Mouse (Mus musculus): ENCODE results near the gene Efcab2. TPM values are rescaled to one million over a fixed set of nuclear protein-coding genes. Genes with fewer than 3 reads are reported as not detected.

The Efcab2 gene
- total RNA-seq (2021), result 10 to 100 TPM in 1 of 2 experiments, 1 to 10 TPM in 1; 9.9 to 12.1 TPM
- long read RNA-seq, experiment 1, transcript Efcab2-201 (7 exons, 3,580 nt), result major isoform, 13 of 15 reads
- long read RNA-seq, experiment 1, partial matches to known transcripts, result 1 of 15 reads
- long read RNA-seq, experiment 1, other reads (novel, unspliced or antisense), result 1 of 15 reads
- long read RNA-seq, experiment 2, partial matches to known transcripts, result 1 of 7 reads
- long read RNA-seq, experiment 2, other reads (novel, unspliced or antisense), result 3 of 7 reads

GRCm38 (mm10) chr1:178405951-178406711 lies at the start of gene Efcab2:
TSS of gene Efcab2 (plus strand) at chr1:178406085.
- DNase-seq (ENCODE audit: low spot score in 2 of 2), result peak; percentile 80 to 86

DNA sequence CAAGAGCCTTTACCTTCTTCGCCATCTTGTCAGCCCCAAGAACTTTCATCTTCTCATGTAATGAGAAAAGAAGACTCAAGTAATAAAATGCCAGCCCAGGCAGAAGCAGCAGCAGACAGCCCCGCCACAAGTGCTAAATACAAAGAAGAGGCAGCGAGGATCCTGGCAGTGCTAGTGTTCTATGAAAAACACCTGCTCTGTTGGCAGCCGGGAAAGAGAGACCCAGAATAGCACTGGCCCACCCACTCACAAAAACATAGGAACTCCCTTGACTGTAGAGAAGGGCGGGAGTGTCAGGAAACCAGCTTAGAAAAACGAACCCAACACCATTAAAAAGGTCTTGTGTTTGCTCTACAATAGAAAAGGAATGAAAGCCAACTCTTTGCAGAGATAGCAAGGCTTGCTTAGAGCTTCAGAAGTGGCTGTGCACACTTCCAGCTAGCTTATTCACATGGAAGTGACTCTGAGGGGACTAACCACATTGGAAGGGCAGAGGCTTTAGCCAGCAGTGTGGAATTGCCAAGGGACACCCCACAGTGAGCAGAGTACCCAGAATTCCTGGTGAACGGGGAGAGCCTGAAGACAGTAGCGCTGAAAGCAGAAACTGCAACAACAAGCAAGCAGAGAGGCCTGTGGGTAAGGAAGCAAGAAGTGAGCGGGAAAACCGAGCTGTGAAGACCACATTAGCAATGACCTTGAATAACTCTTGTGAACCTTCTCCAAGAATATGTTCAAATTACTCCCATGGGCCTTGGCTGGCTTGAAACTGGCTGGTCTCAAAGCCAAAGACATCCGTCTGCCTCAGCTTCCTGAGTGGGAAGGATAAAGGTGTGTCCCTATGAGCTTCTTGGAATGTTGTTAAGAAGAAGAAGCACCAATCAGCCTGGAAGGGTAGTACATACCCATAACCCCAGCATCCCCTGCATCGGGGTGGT lies 47.8 kb upstream of the Efcab2 start:
- DNase-seq (ENCODE audit: low spot score in 2 of 2), result peak; percentile 70 to 80

DNA sequence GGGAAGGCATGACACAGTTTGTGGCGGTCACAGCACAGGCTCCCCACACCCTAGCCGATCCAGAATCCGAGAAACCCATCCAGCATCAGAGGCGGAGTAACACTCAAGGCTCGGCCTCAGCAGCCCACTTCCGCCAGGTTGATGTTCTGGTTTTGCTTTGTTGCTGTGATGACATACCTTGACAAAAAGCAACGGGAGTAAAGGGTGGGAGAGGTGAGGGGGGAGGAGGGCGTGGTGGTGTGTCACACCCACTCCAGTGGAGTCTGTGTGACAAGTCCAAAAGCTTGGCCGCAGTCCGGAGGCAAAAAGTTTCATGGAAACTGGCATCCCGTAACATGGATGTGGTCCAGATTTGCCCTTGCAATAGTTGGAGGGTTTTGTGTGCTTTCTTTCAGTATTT lies 45.6 kb upstream of the Efcab2 start:
- DNase-seq (ENCODE audit: low spot score in 2 of 2), result no peak

- DNase-seq (ENCODE audit: low spot score in 2 of 2), result no peak
Observed at GRCm38 (mm10) chr1:178360702-178361101, 45.2 kb upstream of the Efcab2 start.

DNA sequence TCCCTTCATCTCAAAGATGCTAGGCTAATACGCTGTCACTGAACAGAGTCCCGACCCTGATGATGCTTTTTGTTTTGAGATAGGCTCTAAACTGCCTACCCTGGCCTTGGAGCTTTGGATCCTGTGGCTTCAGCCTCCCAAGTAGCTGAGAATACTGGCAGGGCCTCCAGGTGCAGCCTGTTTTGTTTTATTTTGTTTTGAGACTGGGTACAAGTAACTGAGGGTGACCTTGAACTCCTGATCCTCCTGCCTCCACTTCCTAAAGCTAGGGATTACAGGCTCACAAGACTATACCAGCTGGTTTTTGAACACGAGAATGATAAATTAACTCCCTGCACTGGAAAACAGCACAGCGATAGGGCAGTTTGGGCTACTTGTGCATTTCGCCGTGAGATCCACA lies 40.7 kb upstream of the Efcab2 start:
- no peak for DNase-seq (ENCODE audit: low spot score in 2 of 2)

GRCm38 (mm10) chr1:178368121-178368520 lies 37.8 kb upstream of the Efcab2 start:
- DNase-seq (ENCODE audit: low spot score in 2 of 2), result no peak

DNA sequence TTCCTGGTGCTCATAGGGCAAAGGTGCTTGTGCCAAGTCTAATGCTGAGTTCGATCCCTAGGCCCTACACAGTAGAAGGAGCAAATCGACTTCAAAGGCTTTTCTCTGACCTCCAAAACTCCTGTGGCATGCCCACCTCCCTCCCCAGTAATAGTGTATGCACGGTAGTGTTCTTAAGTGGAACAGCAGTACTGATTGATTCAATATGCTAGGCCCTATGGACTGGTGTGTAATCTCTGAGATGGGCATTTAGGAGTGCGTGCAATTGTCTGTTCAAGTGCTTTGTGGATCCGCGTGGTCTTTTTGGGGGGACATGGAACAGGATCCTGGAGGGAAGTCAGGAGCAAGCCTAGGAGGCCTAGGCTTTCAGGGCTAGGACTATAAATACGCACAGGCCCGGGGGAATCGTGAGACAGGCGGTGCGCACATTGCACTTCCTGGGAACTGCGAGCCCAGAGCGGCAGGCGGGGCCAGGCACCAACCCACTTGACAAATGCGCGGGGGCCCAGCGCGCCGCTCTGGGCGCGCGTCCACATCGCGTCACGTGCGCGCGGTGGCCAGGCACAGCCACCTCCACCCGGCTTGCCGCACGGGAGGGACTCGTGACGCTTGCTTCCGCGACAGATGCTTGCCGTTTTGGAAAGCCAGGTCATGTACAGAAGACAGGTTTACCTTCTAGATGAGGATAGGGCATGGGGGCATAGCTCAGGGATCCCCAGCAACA lies 37.2 kb upstream of the Efcab2 start:
- peak; percentile 90 to 96 for DNase-seq (ENCODE audit: low spot score in 2 of 2)

DNA sequence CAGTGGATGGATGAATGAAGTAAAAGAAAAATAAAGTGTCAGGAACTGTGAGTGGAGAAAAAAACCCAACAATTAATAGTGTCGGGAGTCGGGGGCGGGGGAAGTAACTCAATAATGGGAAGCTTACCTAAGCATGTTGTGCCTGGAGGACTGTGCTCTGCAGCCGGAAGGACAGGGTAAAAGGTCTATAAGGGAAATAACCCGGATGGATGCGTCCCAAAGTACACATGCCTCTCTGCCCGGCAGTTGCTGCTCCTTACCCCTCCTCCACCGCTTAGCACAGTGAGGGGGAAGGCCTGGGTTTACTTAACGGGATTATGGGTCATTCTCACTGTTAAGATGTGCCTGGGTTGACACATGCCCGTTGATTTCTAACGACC lies 36.6 kb upstream of the Efcab2 start:
- peak; percentile 25 to 30 for DNase-seq (ENCODE audit: low spot score in 2 of 2)

DNA sequence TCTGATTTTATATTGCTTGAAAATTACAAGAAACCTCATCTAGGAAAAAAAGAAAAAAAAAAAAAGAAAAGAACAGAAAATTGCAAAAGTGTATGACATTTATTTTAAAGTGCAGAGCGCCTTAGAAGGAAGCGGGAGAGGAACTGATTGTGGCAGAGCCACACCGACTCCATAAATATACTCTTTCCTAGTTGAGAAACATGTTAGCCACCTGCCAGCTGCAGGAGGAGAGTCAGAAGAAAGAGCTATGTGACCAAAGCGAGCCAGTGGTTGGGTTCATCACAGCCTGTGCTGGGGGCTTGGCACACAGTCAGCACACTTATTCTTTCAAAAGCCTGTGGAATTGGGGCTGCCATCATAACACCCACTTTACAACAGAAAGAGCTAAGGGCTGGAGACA lies 33.2 kb upstream of the Efcab2 start:
- DNase-seq (ENCODE audit: low spot score in 2 of 2), result no peak

DNA sequence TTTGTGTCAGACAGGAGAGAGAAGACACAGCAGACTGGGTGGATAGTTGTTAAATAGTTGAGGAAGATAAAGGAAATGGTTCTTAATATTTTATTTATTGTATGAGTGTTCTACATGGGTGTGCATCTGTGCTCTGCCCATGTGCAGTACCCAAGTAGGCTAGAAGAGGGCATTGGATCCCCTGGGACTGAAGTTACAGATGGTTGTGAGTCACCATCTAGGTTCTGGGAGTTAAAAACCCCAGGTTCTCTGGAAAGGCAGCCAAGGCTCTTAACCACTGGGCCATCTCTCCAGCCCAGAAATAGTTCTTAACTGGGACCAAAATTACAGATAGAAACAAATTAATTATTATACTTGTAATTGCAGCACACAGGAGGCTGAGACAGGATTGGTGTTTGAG lies 30.5 kb upstream of the Efcab2 start:
- no peak for DNase-seq (ENCODE audit: low spot score in 2 of 2)

DNA sequence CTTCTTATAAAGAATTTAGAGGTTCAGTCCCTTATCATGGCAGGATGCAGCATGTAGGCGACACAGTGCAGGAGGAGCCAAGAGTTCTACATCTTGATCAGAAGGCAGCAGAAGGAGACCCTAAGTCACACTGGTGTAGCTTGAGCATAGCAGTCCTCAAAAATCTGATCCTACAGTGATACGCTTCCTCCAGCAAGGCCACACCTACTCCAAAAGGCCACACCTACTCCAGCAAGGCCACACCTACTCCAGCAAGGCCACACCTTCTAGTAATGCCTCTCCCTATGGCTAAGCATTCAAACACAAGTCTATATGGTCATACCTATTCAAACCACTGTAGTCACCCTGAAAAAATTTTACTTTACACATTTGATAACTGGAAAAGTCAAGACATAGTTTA lies 29.8 kb upstream of the Efcab2 start:
- no peak for DNase-seq (ENCODE audit: low spot score in 2 of 2)

DNA sequence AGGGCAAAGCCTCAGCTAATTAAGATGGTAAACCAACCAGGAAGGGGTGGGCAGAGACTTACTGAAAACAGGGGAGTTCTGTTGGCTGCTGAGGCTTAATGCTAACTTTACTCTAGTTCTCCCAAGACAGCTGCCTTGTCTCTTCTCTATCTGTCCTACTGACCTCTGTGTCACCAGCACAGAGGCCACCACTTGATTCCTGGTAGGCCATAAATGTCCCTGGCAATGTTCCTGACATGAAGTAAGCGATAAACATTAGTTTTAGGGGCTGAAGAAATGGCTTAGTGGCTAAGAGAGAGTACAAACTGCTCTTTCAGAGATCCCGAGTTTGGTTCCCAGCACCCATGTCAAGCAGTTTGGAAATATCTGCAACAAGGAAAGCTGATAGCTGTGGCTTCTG lies 29.0 kb upstream of the Efcab2 start:
- DNase-seq (ENCODE audit: low spot score in 2 of 2), result no peak

DNA sequence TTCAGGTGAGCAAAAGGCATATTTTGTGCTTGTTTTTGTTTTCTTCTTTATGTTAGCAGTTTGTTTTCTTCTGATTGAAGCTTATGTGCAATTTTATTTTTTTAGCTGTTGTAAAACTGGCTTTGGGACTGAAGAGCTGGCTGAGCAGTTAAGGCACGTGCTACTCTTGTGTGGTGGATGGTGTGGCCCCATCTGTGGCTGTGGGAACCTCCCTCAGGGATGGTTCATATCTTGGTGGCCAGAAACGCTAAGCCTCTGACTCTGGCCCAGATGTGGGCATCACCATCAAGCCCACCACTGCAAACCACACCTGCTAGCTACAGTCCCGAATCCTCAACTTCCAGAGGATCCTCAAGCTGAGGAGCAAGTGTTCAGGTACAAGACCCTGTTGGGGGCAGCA lies 27.8 kb upstream of the Efcab2 start:
- no peak for DNase-seq (ENCODE audit: low spot score in 2 of 2)

DNA sequence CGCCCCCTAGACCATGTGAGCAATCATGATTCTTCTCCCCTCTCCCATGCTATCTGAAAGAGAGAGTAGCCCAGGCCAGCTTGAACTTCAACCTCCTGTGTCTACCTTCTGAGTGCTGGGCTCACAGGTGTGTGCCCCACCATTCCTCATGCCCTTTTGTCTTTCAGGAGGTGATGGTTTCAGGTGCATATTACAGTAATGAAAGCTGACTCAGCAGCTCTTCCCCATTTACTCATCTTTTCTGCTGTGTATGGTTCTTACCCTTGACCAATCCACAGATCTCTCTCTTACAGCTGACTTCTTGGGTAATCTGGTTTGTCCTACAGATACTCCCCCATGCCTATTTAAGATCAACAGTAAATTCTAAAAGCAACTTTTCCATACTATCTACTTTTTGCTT lies 26.7 kb upstream of the Efcab2 start:
- no peak for DNase-seq (ENCODE audit: low spot score in 2 of 2)

DNA sequence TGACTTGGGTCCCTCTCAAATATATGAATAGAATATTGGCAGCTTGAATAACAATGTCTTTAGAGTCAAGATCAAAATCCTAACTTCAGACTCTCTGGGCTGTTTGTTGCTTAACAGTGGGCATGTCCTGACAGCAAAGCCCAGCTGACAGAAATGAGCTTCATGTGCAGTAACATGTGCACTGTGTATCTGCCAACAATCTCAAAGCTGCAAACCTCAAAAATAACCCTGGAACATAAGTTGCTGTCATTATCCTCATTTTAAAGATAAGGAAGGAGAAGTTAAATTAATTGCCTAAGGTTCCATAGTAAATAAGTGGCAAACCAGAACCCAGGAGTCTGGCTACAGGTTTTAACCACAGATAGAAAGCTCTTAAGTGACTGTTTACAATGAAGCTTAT lies 23.7 kb upstream of the Efcab2 start:
- DNase-seq (ENCODE audit: low spot score in 2 of 2), result no peak

GRCm38 (mm10) chr1:178388802-178389201 lies 17.1 kb upstream of the Efcab2 start:
- no peak for DNase-seq (ENCODE audit: low spot score in 2 of 2)

GRCm38 (mm10) chr1:178389401-178389800 lies 16.5 kb upstream of the Efcab2 start:
- no peak for DNase-seq (ENCODE audit: low spot score in 2 of 2)

- DNase-seq (ENCODE audit: low spot score in 2 of 2), result no peak
Observed at GRCm38 (mm10) chr1:178392970-178393369, 12.9 kb upstream of the Efcab2 start.

DNA sequence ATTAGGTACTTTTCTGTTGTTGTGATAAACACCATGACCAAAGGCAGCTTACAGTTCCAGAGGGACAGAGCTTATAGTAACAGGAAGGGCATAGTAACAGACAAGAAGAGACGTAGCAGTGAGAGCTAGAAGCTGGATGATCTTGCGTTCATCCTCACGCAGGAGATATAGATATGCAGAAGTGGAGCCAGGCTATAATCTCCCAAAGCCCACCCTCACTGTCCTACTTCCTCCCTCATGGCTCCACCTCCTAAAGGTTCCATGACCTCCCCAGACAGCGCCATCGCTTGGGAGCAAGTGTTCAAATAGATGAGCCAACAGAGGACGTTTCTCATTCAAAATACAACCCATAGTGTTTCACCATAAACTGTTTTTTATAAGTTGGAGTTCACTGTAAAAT lies 10.8 kb upstream of the Efcab2 start:
- DNase-seq (ENCODE audit: low spot score in 2 of 2), result no peak

DNA sequence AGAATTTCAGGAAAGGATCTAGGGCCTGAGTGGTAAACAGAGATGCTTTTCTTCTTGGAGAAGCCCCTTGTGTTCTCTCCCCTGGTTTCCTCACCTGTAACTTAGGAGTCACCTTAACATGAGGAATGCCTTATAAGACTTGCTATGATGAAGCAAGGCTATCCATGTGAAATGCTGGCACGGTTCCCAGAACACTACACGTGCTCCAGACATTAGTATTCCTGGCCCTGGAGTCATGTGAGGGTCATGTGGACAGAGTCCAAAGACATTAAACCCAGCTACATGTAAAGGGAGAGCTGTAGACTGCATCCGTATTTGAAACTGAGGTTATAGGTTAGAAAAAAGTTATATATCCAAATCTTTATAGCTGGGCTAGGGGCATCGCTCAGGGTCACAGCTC lies 9.5 kb upstream of the Efcab2 start:
- no peak for DNase-seq (ENCODE audit: low spot score in 2 of 2)

GRCm38 (mm10) chr1:178399879-178400278 lies 6.0 kb upstream of the Efcab2 start:
- no peak for DNase-seq (ENCODE audit: low spot score in 2 of 2)

All from left cerebral cortex, adult 18-20 months (tissue).